Mouse (Mus musculus) liver, adult 2 months (tissue): ENCODE data around the gene Stox2. TPM values are rescaled to one million over a fixed set of nuclear protein-coding genes. Genes with fewer than 3 reads are reported as not detected.

ENCODE experiments used
- DNase-seq: peaks from one replicate; pipeline ENCODE4 v3.0.0-alpha.2; 2011; ENCODE audit warnings: low read depth, low spot score; ENCODE audit errors: extremely low read depth
- H3K27ac ChIP-seq: fragments of 200-500 bp; replicated peaks from 2 replicates; pipeline ENCODE4 v1.5.1; 2012; ENCODE audit warnings: low read depth, mild to moderate bottlenecking, control low read depth, inconsistent platforms, low read length; ENCODE audit not compliant: insufficient read depth
- H3K27me3 ChIP-seq: fragments of 200-500 bp; 2 replicates; pipeline ENCODE4 v1.6.1; 2012; ENCODE audit warnings: mild to moderate bottlenecking, moderate library complexity, low read length, inconsistent platforms; ENCODE audit not compliant: control insufficient read depth, insufficient read depth
- H3K36me3 ChIP-seq: fragments of 200-500 bp; 2 replicates; pipeline ENCODE4 v1.6.1; 2012; ENCODE audit warnings: low read length, inconsistent platforms; ENCODE audit not compliant: control insufficient read depth, insufficient read depth
- H3K4me1 ChIP-seq: fragments of 200-500 bp; 2 replicates; pipeline ENCODE4 v1.6.1; 2011; ENCODE audit warnings: low read length; ENCODE audit not compliant: control insufficient read depth, insufficient read depth
- H3K4me3 ChIP-seq: fragments of 200-500 bp; 2 replicates; pipeline ENCODE4 v1.5.1; 2011; ENCODE audit warnings: low read depth, mild to moderate bottlenecking, control low read depth, low read length, moderate library complexity; ENCODE audit not compliant: insufficient read depth
- H3K79me2 ChIP-seq: fragments of 200-500 bp; 2 replicates; pipeline ENCODE4 v1.6.1; 2012; ENCODE audit warnings: inconsistent platforms, mild to moderate bottlenecking, low read length, moderate library complexity; ENCODE audit not compliant: control insufficient read depth, insufficient read depth
- H3K9ac ChIP-seq: fragments of 200-500 bp; 2 replicates; pipeline ENCODE4 v1.6.1; 2012; ENCODE audit warnings: low read depth, mild to moderate bottlenecking, control low read depth, inconsistent platforms, low read length
- CTCF ChIP-seq: fragments of 200-500 bp; IDR thresholded peaks from 2 replicates; pipeline ENCODE4 v1.5.1; 2011; ENCODE audit warnings: low read depth, low read length, control low read depth
- POLR2A ChIP-seq: fragments of 200-500 bp; IDR thresholded peaks from 2 replicates; pipeline ENCODE4 v1.6.1; 2011; ENCODE audit warnings: low read length, control low read depth; ENCODE audit not compliant: insufficient read depth; ENCODE audit errors: extremely low read depth
- WGBS: fragments of 180-500 bp; shearing (Covaris S2); methylation state at CpG from one replicate; pipeline ENCODE4 v1.1.7; 2018; 5-methylcytosine and 5-hydroxymethylcytosine counted together
- polyA plus RNA-seq: library from polyadenylated mRNA; depleted of rRNA; stranded (reverse); fragments of >200 nt; gene quantifications from 2 replicates; pipeline ENCODE4 v1.2.3, GENCODE M21; 2012
- total RNA-seq: library from RNA; depleted of rRNA; stranded (reverse); fragments of >200 nt; gene quantifications from 2 replicates; pipeline ENCODE4 v1.2.3, GENCODE M21; 2014

Gene Stox2
- total and polyA plus RNA-seq, 2 experiments, result 0.26 to 1.0 TPM

DNA sequence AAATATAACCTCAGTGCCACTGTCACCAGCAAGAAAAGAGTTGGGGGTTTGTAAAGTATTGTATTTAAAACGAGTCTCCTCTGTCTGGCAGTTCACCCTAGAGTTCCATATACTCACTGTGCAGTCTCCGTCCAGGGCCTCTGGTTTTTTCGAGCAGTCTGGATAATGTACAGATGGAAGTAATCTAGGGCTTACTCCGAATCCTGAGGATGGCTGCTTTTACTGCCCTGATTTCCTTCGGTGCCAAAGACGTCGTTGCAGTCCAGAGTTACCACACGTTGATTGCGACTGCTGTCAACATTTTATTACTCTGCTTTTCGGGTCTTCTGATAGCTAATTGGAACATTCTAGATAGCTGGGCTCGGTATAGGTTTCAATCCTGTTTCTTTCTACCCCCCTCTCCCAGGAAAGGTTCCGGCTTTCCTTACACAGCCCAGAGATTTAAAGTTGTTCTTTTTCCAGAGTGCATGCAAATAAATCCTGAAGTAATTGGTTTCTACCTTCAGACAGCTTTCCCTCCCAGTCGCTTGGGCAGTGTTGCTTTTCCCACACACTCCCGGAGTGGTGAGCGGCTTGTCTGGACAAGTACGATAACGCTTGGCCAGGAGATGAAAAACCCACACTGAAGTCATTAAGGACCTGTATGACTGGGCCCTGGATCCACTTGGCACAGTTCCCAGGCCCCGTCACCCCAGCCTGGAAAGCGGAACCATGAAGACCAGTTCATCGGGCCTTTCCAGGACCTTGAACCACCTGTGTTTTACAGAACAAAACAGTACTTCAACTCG, 94.1 kb downstream of the Stox2 start:
- no peaks in the 10 kb centered on the region for H3K4me1 ChIP-seq
- WGBS, result 74% methylated on average over 21 of the region's 21 CpGs
- H3K36me3 ChIP-seq, result no peaks in the 10 kb centered on the region
- H3K27ac ChIP-seq, result no peak overlapping the region
- no peaks in the 10 kb centered on the region for H3K79me2 ChIP-seq
- TF ChIP-seq CTCF (no peak), POLR2A (no peak)
- H3K9ac ChIP-seq, result no peak overlapping the region
- no peaks in the 10 kb centered on the region for H3K27me3 ChIP-seq
- H3K4me3 ChIP-seq, result no peak overlapping the region
- no peak for DNase-seq

DNA sequence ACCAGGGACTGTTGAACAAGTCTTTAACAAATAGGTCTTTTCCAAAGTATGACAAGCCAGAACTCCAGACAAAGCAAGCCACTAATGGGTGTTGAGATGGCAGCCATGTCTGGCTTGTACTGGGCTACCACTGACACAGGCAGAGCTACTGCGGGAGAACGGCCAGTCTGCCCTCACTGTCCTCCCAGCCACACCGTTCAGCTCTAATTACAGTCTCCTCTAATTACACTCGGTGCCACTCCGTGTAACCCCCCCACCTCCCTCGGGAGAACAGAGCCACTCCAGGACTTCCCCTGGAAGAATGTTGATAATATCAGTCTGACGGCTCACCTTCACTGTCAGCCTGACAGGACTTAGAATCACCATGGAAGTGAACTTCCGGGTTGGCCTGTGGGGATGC, 97.1 kb downstream of the Stox2 start:
- no peaks in the 10 kb centered on the region for H3K36me3 ChIP-seq
- H3K27ac ChIP-seq, result no peak overlapping the region
- no peaks in the 10 kb centered on the region for H3K79me2 ChIP-seq
- H3K4me1 ChIP-seq, result no peaks in the 10 kb centered on the region
- DNase-seq, result no peak
- no peak for TF ChIP-seq CTCF
- H3K9ac ChIP-seq, result no peak overlapping the region
- no peak overlapping the region for H3K4me3 ChIP-seq
- 72% methylated on average over 8 of the region's 8 CpGs for WGBS
- no peaks in the 10 kb centered on the region for H3K27me3 ChIP-seq

DNA sequence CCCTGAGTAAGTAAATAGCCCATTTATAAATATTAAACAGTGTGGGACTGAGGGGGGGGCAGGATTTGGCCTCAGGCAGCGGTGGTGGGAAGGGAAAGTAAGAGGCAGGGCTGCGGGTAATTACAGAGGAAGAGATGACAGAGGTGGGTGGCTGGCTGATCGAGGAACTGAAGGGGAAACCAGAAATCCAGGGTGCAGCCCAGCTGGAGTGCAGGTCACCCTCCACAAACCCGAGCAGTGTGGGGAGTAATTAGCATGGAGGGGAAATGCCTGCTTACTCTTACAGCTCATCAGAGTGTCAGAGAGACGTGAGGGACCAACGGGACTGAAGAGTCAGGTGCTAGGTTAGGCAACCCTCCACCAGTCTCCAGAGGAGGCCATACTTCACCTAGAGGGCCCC, 98.4 kb downstream of the Stox2 start:
- H3K36me3 ChIP-seq, result no peaks in the 10 kb centered on the region
- H3K79me2 ChIP-seq, result no peaks in the 10 kb centered on the region
- no peak overlapping the region for H3K27ac ChIP-seq
- TF ChIP-seq CTCF (no peak), POLR2A (no peak)
- H3K4me1 ChIP-seq, result no peaks in the 10 kb centered on the region
- no peak overlapping the region for H3K4me3 ChIP-seq
- no peaks in the 10 kb centered on the region for H3K27me3 ChIP-seq
- DNase-seq, result no peak
- WGBS, result 59% methylated on average over 6 of the region's 6 CpGs
- H3K9ac ChIP-seq, result no peak overlapping the region

DNA sequence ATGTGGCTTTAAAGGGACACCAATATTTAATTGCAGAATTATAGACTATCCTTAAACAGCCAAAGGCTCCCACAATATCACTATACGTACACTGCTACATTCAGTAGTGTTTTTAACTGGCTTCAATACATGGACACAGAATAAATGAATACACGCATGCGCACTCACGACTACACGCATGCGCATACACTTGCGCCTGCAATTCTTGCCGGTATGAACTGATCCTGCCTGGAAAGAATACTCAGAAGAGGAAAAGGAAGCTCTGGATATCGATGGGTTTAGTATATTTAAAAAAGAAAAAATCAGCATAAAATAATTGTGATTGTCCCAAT, 100.4 kb downstream of the Stox2 start:
- 91% methylated on average over 9 of the region's 9 CpGs for WGBS
- no peaks in the 10 kb centered on the region; the same call in 1 of the 2 replicates for H3K79me2 ChIP-seq
- DNase-seq, result no peak
- no peaks in the 10 kb centered on the region for H3K4me1 ChIP-seq
- no peaks in the 10 kb centered on the region for H3K27me3 ChIP-seq
- no peak for TF ChIP-seq POLR2A
- TF ChIP-seq CTCF, result no peak
- H3K4me3 ChIP-seq, result no peak overlapping the region
- no peaks in the 10 kb centered on the region for H3K36me3 ChIP-seq
- H3K27ac ChIP-seq, result no peak overlapping the region
- no peak overlapping the region for H3K9ac ChIP-seq

DNA sequence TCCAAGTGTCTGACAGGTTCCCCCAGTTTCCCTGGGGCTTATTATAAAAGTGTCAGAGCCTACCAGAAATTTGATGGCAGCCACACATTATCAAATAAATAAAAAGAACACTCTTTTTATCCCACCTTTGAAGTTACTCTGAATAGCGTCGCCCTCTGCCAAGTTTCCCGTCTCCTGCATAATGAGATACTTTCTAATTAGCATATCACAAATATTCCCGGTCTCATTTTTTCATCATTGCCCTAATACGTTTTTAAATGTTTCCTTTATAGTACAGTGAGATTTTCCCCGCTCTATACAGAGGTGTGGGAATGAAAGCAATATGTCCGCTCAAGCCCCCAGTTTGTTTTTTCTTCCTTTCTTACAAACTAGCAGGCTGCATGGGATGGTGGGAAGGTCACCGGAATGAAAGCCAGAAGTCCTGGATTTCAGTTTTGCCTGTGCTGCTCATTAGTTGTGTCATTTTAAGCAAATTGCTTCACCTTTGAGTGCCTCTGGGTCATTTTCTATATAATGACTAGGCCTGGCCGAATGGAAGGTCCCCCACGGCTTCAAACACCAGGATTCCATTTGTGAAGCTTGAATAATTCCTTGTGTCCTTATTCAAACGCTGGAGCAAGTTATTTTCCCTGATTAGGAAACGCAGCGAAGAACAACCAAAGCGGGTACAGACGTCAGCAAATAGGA, 100.9 kb downstream of the Stox2 start:
- 80% methylated on average over 15 of the region's 15 CpGs for WGBS

DNA sequence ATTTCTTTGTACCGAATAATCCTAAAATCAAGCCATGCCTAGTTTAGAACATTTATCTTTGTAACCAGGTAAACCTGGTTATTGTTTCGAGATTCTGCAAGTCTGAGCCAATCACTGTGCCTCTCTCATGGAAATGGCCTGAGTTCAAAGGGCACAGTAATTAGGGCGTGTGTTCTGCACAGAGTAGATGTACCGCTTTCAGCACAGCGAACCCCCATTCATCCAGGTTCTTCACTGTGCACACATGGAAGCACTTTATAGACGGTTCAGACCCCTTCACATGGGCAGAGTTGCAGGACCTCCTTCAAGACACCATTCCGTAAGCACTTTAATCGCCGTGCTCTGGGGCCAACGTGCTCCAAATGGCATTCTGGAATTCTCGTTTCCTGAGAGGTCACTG, 104.7 kb downstream of the Stox2 start:
- TF ChIP-seq POLR2A, result no peak
- no peak for TF ChIP-seq CTCF
- Histone ChIP-seq H3K79me2 (no peaks in the 10 kb centered on the region; the same call in 1 of the 2 replicates), H3K9ac (no peak overlapping the region), H3K36me3 (no peaks in the 10 kb centered on the region), H3K27ac (no peak overlapping the region), H3K27me3 (no peaks in the 10 kb centered on the region), H3K4me3 (no peak overlapping the region), H3K4me1 (no peaks in the 10 kb centered on the region)
- no peak for DNase-seq
- WGBS, result 80% methylated on average over 11 of the region's 11 CpGs

More for the DNA sequence above, 100.9 kb downstream of the Stox2 start:
- Histone ChIP-seq H3K27ac (no peak overlapping the region), H3K4me1 (no peaks in the 10 kb centered on the region), H3K4me3 (no peak overlapping the region), H3K9ac (no peak overlapping the region), H3K79me2 (no peaks in the 10 kb centered on the region; the same call in 1 of the 2 replicates), H3K27me3 (no peaks in the 10 kb centered on the region), H3K36me3 (no peaks in the 10 kb centered on the region)
- no peak for TF ChIP-seq POLR2A
- TF ChIP-seq CTCF, result no peak
- no peak for DNase-seq
